Mouse (Mus musculus) liver, embryonic 14.5 days (tissue): Measurements from ENCODE around the gene Trim61. TPM values are rescaled to one million over a fixed set of nuclear protein-coding genes. Genes with fewer than 3 reads are reported as not detected.
A peak's percentile ranks its signal among the peaks of the same experiment; 100 is the strongest.

Source experiments
- ATAC-seq: fragments of 200-750 bp; cut with Nextera tagmentation; 2 replicates; pipeline ENCODE4 v1.8.0; 2017; ENCODE audit warnings: moderate number of reproducible peaks, mild to moderate bottlenecking, moderate library complexity; ENCODE audit not compliant: insufficient read depth
- DNase-seq, 3 experiments: peaks; one replicate each; pipeline ENCODE4 v3.0.0-alpha.2; 2012 to 2013; ENCODE audit warnings: low read depth in 3 of 3, low spot score in 3 of 3
- H3K27ac ChIP-seq: fragments of 300-500 bp; sonication (generic); 2 replicates; pipeline ENCODE4 v1.5.1; 2014; ENCODE audit warnings: moderate library complexity, mild to moderate bottlenecking, control low read depth, inconsistent platforms
- H3K27me3 ChIP-seq: fragments of 300-500 bp; sonication (generic); 2 replicates; pipeline ENCODE4 v1.6.1; 2014; ENCODE audit warnings: mild to moderate bottlenecking, low read length, moderate library complexity; ENCODE audit not compliant: control insufficient read depth, insufficient read depth
- H3K36me3 ChIP-seq: fragments of 300-500 bp; sonication (generic); replicated peaks from 2 replicates; pipeline ENCODE4 v1.6.1; 2014; ENCODE audit warnings: low read depth; ENCODE audit not compliant: control insufficient read depth, insufficient read depth
- H3K4me1 ChIP-seq, 2 experiments: fragments of 200-500 bp in 1 of 2; fragments of 300-500 bp in 1 of 2; sonication (generic) in 1 of 2; replicated peaks; 2 replicates each; pipeline ENCODE4 v1.6.1; 2012 to 2014; ENCODE audit warnings: antibody characterized with exemption in 1 of 2, inconsistent platforms in 1 of 2, low read length in 1 of 2; ENCODE audit not compliant: control insufficient read depth in 2 of 2, insufficient read depth in 2 of 2
- H3K4me2 ChIP-seq: fragments of 300-500 bp; sonication (generic); 2 replicates; pipeline ENCODE4 v1.6.1; 2014; ENCODE audit warnings: low read depth, mild to moderate bottlenecking, control low read depth, moderate library complexity
- H3K4me3 ChIP-seq, 2 experiments: fragments of 200-500 bp in 1 of 2; fragments of 300-500 bp in 1 of 2; sonication (generic) in 1 of 2; 2 replicates each; pipeline ENCODE4 v1.5.1; 2012 to 2014; ENCODE audit warnings: low read depth in 2 of 2, low read length in 2 of 2, mild to moderate bottlenecking in 2 of 2, control low read depth in 1 of 2, inconsistent platforms in 1 of 2, moderate library complexity in 1 of 2; ENCODE audit not compliant: insufficient read depth in 1 of 2
- H3K9ac ChIP-seq: fragments of 300-500 bp; sonication (generic); replicated peaks from 2 replicates; pipeline ENCODE4 v1.6.1; 2014; ENCODE audit warnings: mild to moderate bottlenecking, control low read depth, moderate library complexity
- H3K9me3 ChIP-seq: fragments of 300-500 bp; sonication (generic); 2 replicates; pipeline ENCODE4 v1.6.1; 2016; ENCODE audit warnings: low read length, mixed read lengths; ENCODE audit not compliant: control insufficient read depth
- CTCF ChIP-seq: IDR thresholded peaks from 2 replicates; pipeline ENCODE4 v1.5.1; 2016; ENCODE audit warnings: antibody characterized with exemption, low read depth, control low read depth
- EP300 ChIP-seq: IDR thresholded peaks from 2 replicates; pipeline ENCODE4 v1.6.1; 2016; ENCODE audit warnings: antibody characterized with exemption, low read depth
- WGBS: fragments of 180-500 bp; shearing (Covaris S2); extraction: QIAGEN DNeasy Blood & Tissue Kit; methylation state at CpG from one replicate; pipeline ENCODE4 v1.1.7; 2014; ENCODE audit not compliant: insufficient replicate concordance; 5-methylcytosine and 5-hydroxymethylcytosine counted together
- polyA plus RNA-seq, 2 experiments: library from polyadenylated mRNA; depleted of rRNA in 1 of 2; stranded (reverse) in 1 of 2; unstranded in 1 of 2; fragments of >200 nt; fragmentation: Nextera tagmentation in 1 of 2; extraction: Ambion mirVana in 1 of 2; gene quantifications; 2 replicates each; pipeline versions ENCODE4 v1.2.1 to v1.2.3; 2012 to 2014

The Trim61 gene
- polyA plus RNA-seq, 2 experiments: not detected

DNA sequence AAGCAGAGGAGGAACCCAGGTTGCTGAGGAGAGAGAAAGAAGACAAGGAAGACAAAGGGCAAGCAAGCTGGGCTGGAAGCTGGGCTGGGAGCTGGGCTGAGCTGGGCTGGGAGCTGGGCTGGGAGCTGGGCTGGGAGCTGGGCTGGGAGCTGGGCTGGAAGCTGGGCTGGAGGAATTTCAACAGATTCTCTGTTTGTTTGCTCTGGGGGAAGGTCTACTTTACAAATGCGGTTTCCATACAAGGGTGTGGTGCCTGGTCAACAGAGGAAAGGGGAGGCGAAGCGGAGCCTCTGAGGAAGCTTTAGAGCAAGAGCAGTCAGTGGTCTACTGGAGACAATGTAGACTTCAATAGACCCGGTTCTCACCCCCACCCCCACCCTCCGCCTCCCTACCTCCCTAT lies 28.2 kb upstream of the Trim61 start:
- H3K4me1 ChIP-seq: 0 out of 4 replicates have a peak, but pooled peaks cover 0 to 2% of the 10 kb centered on the region in 2 experiments
- TF ChIP-seq EP300 (no peak), CTCF (no peak)

DNA sequence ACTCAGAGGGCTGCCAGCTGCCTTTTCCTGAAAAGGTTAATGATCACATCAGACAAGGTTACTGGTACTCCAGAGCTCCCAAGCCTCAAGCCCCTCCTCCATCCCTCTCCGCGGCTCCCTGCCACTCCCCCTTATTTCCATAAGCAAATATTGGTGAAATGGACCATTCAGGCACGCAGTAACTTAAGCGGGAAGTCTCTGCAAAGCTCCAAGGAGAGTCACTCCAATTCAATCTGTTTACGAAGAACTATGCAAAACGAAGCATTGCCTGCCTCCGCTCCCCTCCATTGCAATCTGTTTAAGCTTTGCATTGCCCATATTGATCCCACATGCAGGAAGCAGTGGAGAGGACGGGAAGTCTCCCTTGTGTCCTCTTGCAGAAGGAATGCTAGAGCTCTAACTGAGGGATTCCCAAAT lies 18.8 kb upstream of the Trim61 start, which contains the start of gene Apela:
Apela (minus strand) TSS at position 220 of the 417 bp plus-strand sequence.
- Histone ChIP-seq H3K4me3 (peak within 1 kb of the TSS in 1 of 2 experiments; percentile 13; a peak in 1 of 4 replicates), H3K27me3 (no peaks in the 10 kb centered on the region; the same call in 1 of the 2 replicates), H3K9ac (no peak within 1 kb of the TSS), H3K9me3 (no peaks in the 10 kb centered on the region), H3K4me1 (no peaks in the 10 kb centered on the region), H3K4me2 (peak within 1 kb of the TSS; percentile 44), H3K36me3 (no peaks in the 10 kb centered on the region), H3K27ac (no peak within 1 kb of the TSS)
- TF ChIP-seq CTCF (no peak), EP300 (no peak)
- ATAC-seq (0 out of 2 replicates have a peak, but pooled peaks have one; percentile 35), DNase-seq (peak in 1 of 3 experiments; percentile 13)
- 3% methylated on average over 8 of the region's 8 CpGs for WGBS

More for the DNA sequence above, 28.2 kb upstream of the Trim61 start:
- no peak for DNase-seq
- no peak overlapping the region for H3K27ac ChIP-seq
- no peaks in the 10 kb centered on the region for H3K9me3 ChIP-seq
- no peaks in the 10 kb centered on the region for H3K27me3 ChIP-seq
- WGBS: 22% methylated on average over 5 of the region's 5 CpGs
- no peak overlapping the region for H3K4me3 ChIP-seq
- peak; percentile 43; the same call in 1 of the 2 replicates for ATAC-seq
- H3K36me3 ChIP-seq: no peaks in the 10 kb centered on the region
- no peak overlapping the region for H3K4me2 ChIP-seq
- H3K9ac ChIP-seq: no peak overlapping the region

DNA sequence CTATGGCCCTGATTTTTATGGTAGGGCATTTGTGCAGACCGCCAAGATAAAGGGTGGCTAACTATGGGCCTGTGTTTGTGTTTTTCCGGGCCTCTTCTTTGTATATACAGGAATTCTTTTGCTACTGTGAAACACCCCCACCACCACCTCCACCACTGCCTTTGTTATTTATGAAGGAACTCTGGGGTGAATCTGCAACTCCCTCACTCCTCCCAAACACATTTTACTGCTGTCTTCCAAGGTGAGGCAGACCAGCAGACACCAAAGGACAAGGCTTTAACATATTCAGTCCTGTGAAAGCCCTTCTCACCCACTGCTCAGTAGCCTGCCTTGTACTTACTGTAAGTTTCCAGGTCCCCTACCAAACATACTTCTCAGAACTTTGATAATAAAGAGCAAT lies 15.8 kb upstream of the Trim61 start:
- TF ChIP-seq EP300 (no peak), CTCF (no peak)
- 46% methylated on average over 2 of the region's 2 CpGs for WGBS
- ATAC-seq (no peak), DNase-seq (no peak)
- Histone ChIP-seq H3K4me1 (no peaks in the 10 kb centered on the region), H3K4me2 (no peak overlapping the region), H3K36me3 (no peaks in the 10 kb centered on the region), H3K4me3 (no peak overlapping the region), H3K27me3 (no peaks in the 10 kb centered on the region; the same call in 1 of the 2 replicates), H3K9ac (no peak overlapping the region), H3K27ac (no peak overlapping the region), H3K9me3 (no peaks in the 10 kb centered on the region)

DNA sequence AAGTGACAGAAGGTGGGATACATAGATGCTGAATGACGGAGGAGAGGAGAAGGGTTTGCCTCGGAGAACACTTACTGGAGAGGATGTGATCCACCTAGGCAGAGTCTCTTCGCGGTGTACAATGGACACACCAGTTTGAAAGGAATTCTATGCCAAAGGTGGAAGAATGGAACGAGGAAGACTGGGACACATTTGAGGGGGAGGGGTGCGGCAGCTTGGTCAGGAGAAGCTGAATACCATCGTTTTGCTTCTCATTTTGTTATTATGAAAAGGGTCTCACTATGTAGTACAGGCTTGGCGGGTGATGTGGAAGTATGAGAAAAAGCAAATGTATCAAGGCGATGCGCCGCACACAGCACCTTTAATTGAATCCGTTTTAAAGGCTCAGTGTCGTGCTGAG lies 14.7 kb upstream of the Trim61 start:
- ATAC-seq (no peak), DNase-seq (no peak)
- H3K36me3 ChIP-seq: no peaks in the 10 kb centered on the region
- H3K4me1 ChIP-seq: no peaks in the 10 kb centered on the region
- H3K4me3 ChIP-seq: no peak overlapping the region
- H3K27ac ChIP-seq: no peak overlapping the region
- H3K9ac ChIP-seq: no peak overlapping the region
- H3K4me2 ChIP-seq: no peak overlapping the region
- no peaks in the 10 kb centered on the region; the same call in 1 of the 2 replicates for H3K27me3 ChIP-seq
- TF ChIP-seq CTCF (no peak), EP300 (no peak)
- 72% methylated on average over 13 of the region's 13 CpGs for WGBS
- H3K9me3 ChIP-seq: no peaks in the 10 kb centered on the region

DNA sequence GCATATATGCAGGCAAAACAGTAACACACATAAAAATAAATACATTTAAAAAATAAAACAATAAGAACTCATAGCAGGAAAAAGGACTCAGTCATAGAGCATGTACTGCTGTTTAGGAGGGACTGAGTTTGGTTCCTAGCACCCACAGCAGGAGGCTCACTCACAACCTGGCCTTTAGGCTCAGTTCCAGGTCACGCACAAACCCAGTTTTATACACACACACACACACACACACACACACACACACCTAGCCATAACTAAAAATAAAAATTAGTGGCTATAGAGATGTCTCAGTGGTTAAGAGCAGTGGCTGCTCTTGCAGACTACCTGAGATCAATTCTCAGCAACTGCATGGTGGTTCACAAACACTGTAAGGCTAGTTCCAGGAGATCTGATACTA lies 13.8 kb upstream of the Trim61 start:
- Histone ChIP-seq H3K36me3 (no peaks in the 10 kb centered on the region), H3K4me2 (no peak overlapping the region), H3K4me3 (no peak overlapping the region), H3K9me3 (no peaks in the 10 kb centered on the region), H3K27ac (no peak overlapping the region), H3K4me1 (no peaks in the 10 kb centered on the region), H3K9ac (no peak overlapping the region), H3K27me3 (no peaks in the 10 kb centered on the region)
- ATAC-seq (no peak), DNase-seq (no peak)
- WGBS: 77% methylated on average over 1 of the region's 1 CpGs
- no peak for TF ChIP-seq EP300
- TF ChIP-seq CTCF: no peak
